Mouse (Mus musculus) MEL-GATA-1-ER (cell line): ENCODE measurements around the gene Olfr787.

Experiments
- DNase-seq: peaks from one replicate; pipeline ENCODE4 v3.0.0-alpha.2; 2012; ENCODE audit warnings: low read depth; ENCODE audit errors: extremely low read depth

Gene Olfr787

GRCm38 (mm10) chr10:129461562-129461961 is at the start of gene Olfr787:
TSS of gene Olfr787 (plus strand) at chr10:129461862.
- DNase-seq: no peak

DNA sequence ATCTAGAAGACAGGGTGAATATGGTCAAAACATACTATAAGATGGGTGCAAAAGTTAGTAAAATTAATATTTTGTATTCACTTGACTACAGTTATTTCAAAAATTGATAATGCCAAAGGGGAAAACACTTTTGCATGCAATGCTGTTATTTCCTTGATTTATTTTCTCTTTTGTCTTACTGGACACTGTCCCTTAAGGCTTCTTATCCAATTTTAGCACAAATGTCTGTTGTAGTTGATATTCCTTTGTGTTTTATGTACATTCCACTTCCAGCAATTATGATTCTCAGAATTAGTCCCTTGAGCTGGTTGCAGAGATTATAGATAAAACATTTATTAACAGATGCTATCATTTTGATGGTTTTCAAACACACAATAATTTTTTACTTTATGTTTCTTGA is 34.7 kb upstream of the Olfr787 start, which contains the start of gene Olfr786:
Gene Olfr786, plus strand, starts transcription at position 301 of the 400 bp plus-strand sequence.
- no peak for DNase-seq

GRCm38 (mm10) chr10:129470698-129471097 is 9.0 kb downstream of the Olfr787 start, which contains the start of gene Olfr788:
TSS of gene Olfr788 (plus strand) at chr10:129470998.
- no peak for DNase-seq

DNA sequence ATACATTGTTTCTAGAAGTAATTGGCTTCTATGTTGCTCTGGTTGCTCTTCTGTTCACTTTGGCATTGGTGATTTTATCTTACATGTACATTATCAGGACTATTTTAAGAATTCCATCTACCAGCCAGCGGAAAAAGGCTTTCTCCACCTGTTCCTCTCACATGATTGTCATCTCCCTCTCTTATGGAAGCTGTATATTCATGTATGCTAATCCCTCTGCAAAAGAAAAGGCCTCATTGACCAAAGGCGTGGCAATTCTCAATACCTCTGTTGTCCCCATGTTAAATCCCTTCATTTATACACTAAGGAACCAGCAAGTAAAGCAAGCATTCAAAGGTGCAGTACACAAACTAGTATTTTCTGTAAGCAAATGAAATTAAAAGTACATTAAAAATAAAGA is 11.6 kb downstream of the Olfr787 start:
- no peak for DNase-seq

DNA sequence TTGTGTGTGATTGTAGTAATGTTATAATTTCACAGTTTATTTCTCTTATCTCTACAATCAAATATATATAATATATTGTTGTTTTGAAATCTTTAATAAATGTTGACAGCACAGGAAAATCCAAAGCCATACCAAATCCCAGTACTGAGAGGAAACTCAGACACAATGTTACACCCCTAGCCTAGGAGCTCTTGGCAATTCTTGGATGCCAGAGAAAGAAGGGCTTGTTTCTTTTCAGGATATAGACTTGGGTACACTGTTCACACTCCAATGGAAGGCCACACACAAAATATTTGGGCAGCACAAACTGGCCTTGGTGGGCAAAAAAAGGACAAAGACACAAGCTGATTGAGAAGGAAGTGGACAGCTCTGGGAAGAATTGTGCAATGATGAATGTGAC is 12.1 kb downstream of the Olfr787 start:
- DNase-seq: no peak

DNA sequence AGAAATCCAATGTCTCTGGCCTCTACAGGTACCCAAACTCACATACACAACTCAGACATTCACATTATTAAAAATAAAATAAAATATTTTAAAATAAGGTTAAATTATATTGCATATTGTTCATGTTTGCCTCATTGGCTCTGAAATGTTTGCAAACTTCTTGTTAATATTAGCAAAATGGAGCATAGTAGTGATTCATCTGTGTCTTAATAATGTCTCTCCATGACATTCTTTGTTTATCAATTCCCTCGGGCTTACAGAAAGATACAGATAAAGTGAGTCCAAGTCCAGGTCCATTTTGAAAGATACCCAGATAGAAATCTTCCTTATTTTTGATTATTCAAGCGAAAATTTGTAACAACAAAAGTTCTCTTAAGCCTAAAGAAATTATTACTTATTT is 22.8 kb downstream of the Olfr787 start, which contains the start of gene Olfr789:
Gene Olfr789, plus strand, starts transcription at position 301 of the 400 bp plus-strand sequence.
- DNase-seq: no peak

GRCm38 (mm10) chr10:129490101-129490500 is 28.4 kb downstream of the Olfr787 start:
- no peak for DNase-seq

- no peak for DNase-seq
These were observed 36.5 kb downstream of the Olfr787 start, which contains the start of gene Olfr790 for GRCm38 (mm10) chr10:129498192-129498591. TSS of gene Olfr790 (plus strand) at chr10:129498492.
